Mouse (Mus musculus) natural killer cell, adult 2 months (primary cell): ENCODE data around the gene Taf5l.
"Not testable (repeated sequence)": the region's sequence is repeated elsewhere in the genome, so short reads cannot be mapped to it uniquely, and the experiment has no call there.

Experiments used
- DNase-seq, 2 experiments: peaks; one replicate each; pipeline ENCODE4 v3.0.0; 2022; ENCODE audit warnings: low spot score in 2 of 2

Taf5l gene

GRCm38 (mm10) chr8:123960556-123960955 lies 60.6 kb downstream of the Taf5l start:
- DNase-seq, result not testable (repeated sequence)

DNA sequence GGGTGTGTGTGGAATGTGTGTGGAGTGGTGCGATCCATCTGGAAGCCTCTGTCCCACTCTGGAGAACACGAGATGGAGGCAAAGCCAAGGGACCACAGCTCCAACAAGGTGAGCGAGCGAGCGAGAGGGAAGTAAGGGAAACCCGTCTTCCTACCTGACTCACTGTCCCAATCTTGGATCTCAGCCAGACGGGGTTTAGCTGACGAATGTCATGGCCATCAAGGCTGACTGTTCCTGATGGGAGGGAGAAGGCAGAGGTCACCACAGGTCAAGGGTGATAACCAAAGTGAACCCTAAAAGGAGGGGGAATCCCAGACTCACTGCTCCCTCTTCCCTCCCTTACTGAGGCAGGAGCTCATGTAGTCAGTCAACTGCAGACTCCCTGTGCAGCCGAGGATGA lies 61.1 kb downstream of the Taf5l start:
- no peak for DNase-seq

DNA sequence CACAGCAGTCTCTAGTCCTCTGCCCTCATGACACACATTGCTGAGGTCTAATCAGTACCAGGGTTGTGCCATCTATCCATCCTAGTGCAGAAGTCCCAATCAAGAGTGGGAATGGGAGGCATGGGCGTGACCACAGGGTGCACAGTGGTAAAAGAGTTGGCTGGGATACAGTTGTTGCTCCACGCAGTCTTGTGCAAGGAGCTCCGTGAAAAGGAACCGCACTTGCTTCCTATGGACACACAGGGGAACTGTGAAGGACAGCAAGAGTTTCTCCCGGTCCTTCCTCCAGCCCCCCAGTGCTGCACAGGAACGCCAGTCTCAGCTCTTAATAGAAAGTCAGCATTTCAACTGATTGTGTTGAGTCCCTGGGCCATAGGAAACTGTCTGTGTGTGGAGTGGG lies 61.7 kb downstream of the Taf5l start:
- DNase-seq, result no peak

- no peak for DNase-seq
Measured at GRCm38 (mm10) chr8:123958130-123958529, 63.1 kb downstream of the Taf5l start.

GRCm38 (mm10) chr8:123954246-123954645 lies 67.0 kb downstream of the Taf5l start:
- peak in 1 of 2 experiments; percentile 34 for DNase-seq

- peak in 1 of 2 experiments; percentile 46 for DNase-seq
Measured at GRCm38 (mm10) chr8:123953686-123954085, 67.5 kb downstream of the Taf5l start.

- DNase-seq, result peak; percentile 59 to 77
Measured at GRCm38 (mm10) chr8:123950077-123950802, 71.0 kb downstream of the Taf5l start.

- DNase-seq, result no peak
Measured at GRCm38 (mm10) chr8:123949686-123949986, 71.6 kb downstream of the Taf5l start.

DNA sequence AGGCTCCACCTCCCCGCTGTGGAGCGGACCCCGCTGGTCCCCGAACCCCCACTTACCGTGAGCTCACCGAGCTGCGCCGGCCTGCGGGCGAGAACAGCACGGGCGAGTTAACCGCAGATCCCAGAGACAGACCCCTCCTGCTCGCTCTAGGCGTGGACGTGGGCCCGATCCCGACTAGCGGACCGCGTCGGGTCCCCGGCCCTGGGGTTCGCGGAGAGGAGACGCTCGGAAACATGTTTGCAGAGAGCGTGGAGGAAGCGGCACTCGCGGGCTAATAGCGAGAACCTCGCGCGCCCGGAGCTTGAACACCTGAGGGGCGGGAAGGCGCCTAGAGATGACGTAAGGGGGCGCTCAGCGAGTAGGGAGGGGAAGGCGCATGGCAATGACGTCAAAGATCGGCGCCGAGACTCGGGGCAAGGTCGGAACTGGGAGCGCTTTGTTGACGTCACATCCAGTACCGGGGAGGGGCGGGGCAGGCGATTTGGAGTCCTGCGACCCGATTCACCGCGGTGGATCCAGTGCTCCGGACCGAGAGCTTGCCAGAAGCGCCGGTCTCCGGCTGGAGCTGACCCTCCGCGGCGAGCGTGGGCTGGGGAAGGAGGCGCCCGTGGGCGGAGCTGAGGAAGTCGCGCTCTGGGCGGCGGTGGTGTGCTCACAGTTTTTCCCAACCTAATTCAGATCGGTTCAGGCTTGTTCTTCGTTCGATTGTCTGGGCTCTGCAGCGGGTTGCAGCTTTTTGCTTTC lies 72.1 kb downstream of the Taf5l start, which contains the start of gene Nup133:
Gene Nup133 (minus strand): TSS at position 324 of the 744 bp plus-strand sequence.
- peak; percentile 99 for DNase-seq
